Mouse (Mus musculus): ENCODE measurements around the gene Col4a4.

Col4a4 gene

GRCm38 (mm10) chr1:82577915-82578314 is 8.7 kb downstream of the Col4a4 start:
- peak; percentile 90 for DNase-seq

- no peak for DNase-seq
These were observed 9.3 kb downstream of the Col4a4 start for GRCm38 (mm10) chr1:82577339-82577738.

GRCm38 (mm10) chr1:82576182-82576581 is 10.5 kb downstream of the Col4a4 start:
- no peak for DNase-seq

GRCm38 (mm10) chr1:82575681-82576080 is 11.0 kb downstream of the Col4a4 start:
- no peak for DNase-seq

- DNase-seq: peak; percentile 56
These were observed 14.9 kb downstream of the Col4a4 start for GRCm38 (mm10) chr1:82571758-82572157.

- DNase-seq: no peak
These were observed 17.2 kb downstream of the Col4a4 start for GRCm38 (mm10) chr1:82569405-82569804.

GRCm38 (mm10) chr1:82560223-82560622 is 26.4 kb downstream of the Col4a4 start:
- no peak for DNase-seq

GRCm38 (mm10) chr1:82554889-82555288 is 31.8 kb downstream of the Col4a4 start:
- peak; percentile 30 for DNase-seq

GRCm38 (mm10) chr1:82554443-82554850 is 32.2 kb downstream of the Col4a4 start:
- peak; percentile 58 for DNase-seq

- DNase-seq: peak; percentile 58
These were observed 41.3 kb downstream of the Col4a4 start for GRCm38 (mm10) chr1:82545199-82545960.

- DNase-seq: peak; percentile 11
These were observed 42.0 kb downstream of the Col4a4 start for GRCm38 (mm10) chr1:82544419-82545185.

GRCm38 (mm10) chr1:82543934-82544333 is 42.7 kb downstream of the Col4a4 start:
- no peak for DNase-seq

GRCm38 (mm10) chr1:82540056-82540455 is 46.6 kb downstream of the Col4a4 start:
- DNase-seq: no peak

- no peak for DNase-seq
These were observed 48.8 kb downstream of the Col4a4 start for GRCm38 (mm10) chr1:82537848-82538247.

GRCm38 (mm10) chr1:82536515-82537174 is 50.0 kb downstream of the Col4a4 start:
- DNase-seq: no peak

GRCm38 (mm10) chr1:82527931-82528330 is 58.7 kb downstream of the Col4a4 start:
- no peak for DNase-seq

- DNase-seq: no peak
These were observed 94.7 kb downstream of the Col4a4 start for GRCm38 (mm10) chr1:82491954-82492353.

GRCm38 (mm10) chr1:82486371-82486770 is 100.3 kb downstream of the Col4a4 start:
- DNase-seq: no peak

- no peak for DNase-seq
These were observed 104.3 kb downstream of the Col4a4 start for GRCm38 (mm10) chr1:82482371-82482770.

- no peak for DNase-seq
These were observed 106.8 kb downstream of the Col4a4 start for GRCm38 (mm10) chr1:82479696-82480487.

GRCm38 (mm10) chr1:82476746-82477145 is 109.9 kb downstream of the Col4a4 start:
- peak; percentile 61 for DNase-seq

- DNase-seq: peak; percentile 36
These were observed 110.4 kb downstream of the Col4a4 start for GRCm38 (mm10) chr1:82476256-82476655.

GRCm38 (mm10) chr1:82475821-82476220 is 110.8 kb downstream of the Col4a4 start:
- no peak for DNase-seq

All from kidney, postnatal 10 days (tissue).